Comparison of ENCODE assay signal across 11 mouse cellular contexts in the genomic region with DNA sequence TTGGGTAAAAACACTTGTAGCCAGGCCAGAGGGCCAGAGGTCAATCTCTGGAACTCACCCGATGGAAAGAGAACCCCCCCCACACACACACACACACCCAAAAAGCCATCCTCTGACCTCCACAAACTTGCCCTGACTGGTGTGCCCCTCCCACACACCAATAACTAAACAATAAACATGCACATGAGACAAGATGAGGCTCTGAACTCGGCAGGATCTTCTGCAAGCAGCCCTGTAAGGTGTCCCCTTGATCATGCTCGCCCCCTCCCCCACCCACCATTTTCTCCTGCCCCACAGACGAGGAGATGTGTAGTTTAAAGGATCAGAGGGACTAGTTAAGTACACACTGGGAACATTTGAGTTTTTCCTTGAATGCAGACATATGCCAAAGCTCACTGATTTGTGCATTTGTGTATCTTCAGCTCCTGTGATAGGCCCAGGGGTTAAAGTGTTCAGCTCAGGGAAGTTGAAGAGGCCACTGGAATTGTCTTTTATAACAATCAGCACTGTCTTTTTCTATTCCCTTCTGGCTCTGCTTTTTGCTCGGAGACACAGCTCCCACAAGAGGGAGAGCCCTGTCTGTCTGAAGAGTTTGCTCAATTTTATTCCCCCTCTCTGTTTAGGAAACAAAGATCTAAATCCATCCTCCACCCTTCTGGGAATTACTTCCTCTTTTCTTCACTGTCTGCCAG. TPM values are rescaled to one million over a fixed set of nuclear protein-coding genes. Genes with fewer than 3 reads are reported as not detected.
DNase-seq lines count a peak whose midpoint lies in the region; ATAC-seq and TF ChIP-seq lines count a peak whose summit lies in the region.
"Had no signal": no experiment of that assay in that cellular context is flagged by ENCODE, and none has a peak within 500 bp of the region (broad histone marks: within the 10 kb centered on the region; RNA-seq: fewer than 3 reads in every experiment).

No protein-coding gene starts in this region.

- no peaks in the 10 kb centered on the region for H3K9me3 ChIP-seq in lung, embryonic 14.5 days (ENCODE audit: low read depth, low read length)
- H3K9me3 ChIP-seq in intestine, embryonic 15.5 days, result no peaks in the 10 kb centered on the region
- H3K9me3 ChIP-seq in neural tube, embryonic 14.5 days (ENCODE audit: control insufficient read depth, low read length), result no peaks in the 10 kb centered on the region

- no peak overlapping the region for H3K9ac ChIP-seq in lung, embryonic 14.5 days
- no peak overlapping the region for H3K9ac ChIP-seq in intestine, embryonic 15.5 days
- H3K9ac ChIP-seq in neural tube, embryonic 14.5 days (replicated peaks; ENCODE audit: low read depth, low read length), result no peak overlapping the region

- peak overlapping the region; percentile 37 for H3K4me2 ChIP-seq in lung, embryonic 14.5 days
- 0 out of 2 replicates have a peak overlapping the region, but pooled peaks have one; percentile 16 for H3K4me2 ChIP-seq in intestine, embryonic 15.5 days (replicated peaks)
- H3K4me2 ChIP-seq in neural tube, embryonic 14.5 days (ENCODE audit: low read depth, low read length), result no peak overlapping the region

- no peaks in the 10 kb centered on the region for H3K27me3 ChIP-seq in lung, embryonic 14.5 days (ENCODE audit: insufficient read depth, low read length)
- H3K27me3 ChIP-seq in intestine, embryonic 15.5 days (replicated peaks), result no peaks in the 10 kb centered on the region
- no peaks in the 10 kb centered on the region for H3K27me3 ChIP-seq in neural tube, embryonic 14.5 days (ENCODE audit: control insufficient read depth, insufficient read depth, low read length)
- H3K27me3 ChIP-seq: megakaryocyte, embryonic 14.5 days had no signal

- no peak overlapping the region for H3K4me3 ChIP-seq in lung, embryonic 14.5 days (ENCODE audit: low read depth, low read length)
- no peak overlapping the region for H3K4me3 ChIP-seq in embryonic fibroblast, embryonic 13.5 days (ENCODE audit: insufficient read depth, low read length)
- H3K4me3 ChIP-seq in intestine, embryonic 15.5 days (replicated peaks), result no peak overlapping the region
- H3K4me3 ChIP-seq in neural tube, embryonic 14.5 days (ENCODE audit: low read depth, low read length), result no peak overlapping the region
- H3K4me3 ChIP-seq: megakaryocyte, embryonic 14.5 days had no signal

- WGBS in lung, embryonic 14.5 days, result 17% methylated on average over 5 of the region's 5 CpGs
- WGBS in intestine, embryonic 15.5 days, result 23% methylated on average over 5 of the region's 5 CpGs
- 35% methylated on average over 5 of the region's 5 CpGs for WGBS in neural tube, embryonic 14.5 days

- H3K4me1 ChIP-seq in lung, embryonic 14.5 days (ENCODE audit: insufficient read depth), result peaks cover 16% of the 10 kb centered on the region
- H3K4me1 ChIP-seq in embryonic fibroblast, embryonic 13.5 days (ENCODE audit: control insufficient read depth, insufficient read depth, low read length), result peaks cover 31% of the 10 kb centered on the region
- peaks cover 15% of the 10 kb centered on the region for H3K4me1 ChIP-seq in intestine, embryonic 15.5 days (replicated peaks)
- H3K4me1 ChIP-seq in neural tube, embryonic 14.5 days (ENCODE audit: control insufficient read depth, insufficient read depth, low read length), result peaks cover 18% of the 10 kb centered on the region; the same call in 1 of the 2 replicates

- H3K36me3 ChIP-seq in lung, embryonic 14.5 days (ENCODE audit: insufficient read depth), result peaks cover 41% of the 10 kb centered on the region
- 0 out of 2 replicates have a peak, but pooled peaks cover 6% of the 10 kb centered on the region for H3K36me3 ChIP-seq in intestine, embryonic 15.5 days
- H3K36me3 ChIP-seq in neural tube, embryonic 14.5 days (ENCODE audit: control insufficient read depth, insufficient read depth, low read length), result no peaks in the 10 kb centered on the region

- DNase-seq in lung, embryonic 14.5 days, result no peak
- no peak for DNase-seq in lung, postnatal 10 days
- no peak for DNase-seq in natural killer cell, adult 2 months (ENCODE audit: low spot score in 2 of 2)
- no peak for DNase-seq in cerebellum, adult 11 months
- no peak for DNase-seq in adrenal gland, adult 2 months

- TF ChIP-seq CTCF in lung, embryonic 14.5 days (IDR thresholded peaks at IDR 0.05; ENCODE audit: low read depth), result no peak
- TF ChIP-seq CTCF in embryonic fibroblast, embryonic 13.5 days (IDR thresholded peaks at IDR 0.05; ENCODE audit: borderline replicate concordance, insufficient read depth, low read length), result no peak

- TF ChIP-seq POLR2A in embryonic fibroblast, embryonic 13.5 days (IDR thresholded peaks at IDR 0.05; ENCODE audit: low read depth, low read length), result no peak

- ATAC-seq in lung, embryonic 14.5 days (ENCODE audit: insufficient read depth), result no peak; the same call in 1 of the 2 replicates
- ATAC-seq in intestine, embryonic 15.5 days, result no peak; the same call in 1 of the 2 replicates
- no peak; the same call in 1 of the 2 replicates for ATAC-seq in neural tube, embryonic 14.5 days (ENCODE audit: low read depth)

- peak overlapping the region; percentile 77 for H3K27ac ChIP-seq in lung, embryonic 14.5 days (ENCODE audit: low read depth)
- peak overlapping the region; percentile 91 for H3K27ac ChIP-seq in embryonic fibroblast, embryonic 13.5 days (ENCODE audit: insufficient read depth, low read length)
- H3K27ac ChIP-seq in intestine, embryonic 15.5 days, result peak overlapping the region; percentile 51
- H3K27ac ChIP-seq in neural tube, embryonic 14.5 days (ENCODE audit: low read depth, low read length), result 0 out of 2 replicates have a peak overlapping the region, but pooled peaks have one; percentile 22

RNA-seq across cellular contexts. Expression of a gene that starts 37.2 kb away (rescaled TPM):
- 460 and 502 TPM in 2 replicates for polyA plus RNA-seq in lung, embryonic 14.5 days (2014; fragmentation: Nextera tagmentation; extraction: Ambion mirVana)
- polyA plus RNA-seq in embryonic fibroblast, embryonic 13.5 days (2011; ENCODE audit: insufficient read length, low read depth, missing spikeins), result 1,166 and 1,394 TPM in 2 replicates
- 232 and 269 TPM in 2 replicates for polyA plus RNA-seq in intestine, embryonic 15.5 days (2015; fragmentation: Nextera tagmentation; extraction: Ambion mirVana)
- 62.8 and 170 TPM in 2 replicates for polyA plus RNA-seq in neural tube, embryonic 14.5 days (2014; fragmentation: Nextera tagmentation; extraction: Ambion mirVana)
- 10 to 100 TPM; 39.3 to 56.7 TPM for total RNA-seq in adrenal gland, adult 2 months (2021)
- 8.0 and 8.6 TPM in 2 replicates for polyA plus RNA-seq in adrenal gland, adult 2 months (2012; rRNA removed)

RNA-seq across cellular contexts. Expression of a gene that starts 47.1 kb away (rescaled TPM):
- polyA plus RNA-seq in lung, embryonic 14.5 days (2014; fragmentation: Nextera tagmentation; extraction: Ambion mirVana), result 0.38 and 0.46 TPM in 2 replicates
- polyA plus RNA-seq in embryonic fibroblast, embryonic 13.5 days (2011; ENCODE audit: insufficient read length, low read depth, missing spikeins), result not detected in 2 replicates
- 0.80 and 1.8 TPM in 2 replicates for polyA plus RNA-seq in intestine, embryonic 15.5 days (2015; fragmentation: Nextera tagmentation; extraction: Ambion mirVana)
- 0.37 TPM in 1 of 2 replicates, not detected in the other for polyA plus RNA-seq in neural tube, embryonic 14.5 days (2014; fragmentation: Nextera tagmentation; extraction: Ambion mirVana)
- under 1 TPM in 1 of 2 experiments, not detected in 1; 0.69 TPM for total RNA-seq in adrenal gland, adult 2 months (2021)
- polyA plus RNA-seq in adrenal gland, adult 2 months (2012; rRNA removed), result 0.24 TPM in 1 of 2 replicates, not detected in the other
- total RNA-seq: gastrocnemius, postnatal 14 days had no signal
- polyA plus RNA-seq: activated CD4-positive, CD25-positive, alpha-beta regulatory T cell, adult 4 months had no signal

RNA-seq across cellular contexts. Expression of a gene that starts 54.4 kb away (rescaled TPM):
- 73.9 and 78.4 TPM in 2 replicates for polyA plus RNA-seq in lung, embryonic 14.5 days (2014; fragmentation: Nextera tagmentation; extraction: Ambion mirVana)
- polyA plus RNA-seq in embryonic fibroblast, embryonic 13.5 days (2011; ENCODE audit: insufficient read length, low read depth, missing spikeins), result 103 and 112 TPM in 2 replicates
- 48.0 and 52.4 TPM in 2 replicates for polyA plus RNA-seq in intestine, embryonic 15.5 days (2015; fragmentation: Nextera tagmentation; extraction: Ambion mirVana)
- polyA plus RNA-seq in neural tube, embryonic 14.5 days (2014; fragmentation: Nextera tagmentation; extraction: Ambion mirVana), result 57.5 and 59.0 TPM in 2 replicates
- total RNA-seq in adrenal gland, adult 2 months (2021), result 100 to 1,000 TPM; 134 to 204 TPM
- polyA plus RNA-seq in adrenal gland, adult 2 months (2012; rRNA removed), result 29.0 and 30.5 TPM in 2 replicates

Comparison
In these comparisons a context has a peak if more than half of its experiments do, and no peak if none do; other contexts are left out.
1. H3K27ac ChIP-seq: peak in every context shown above with its lines; median percentile 91 in embryonic fibroblast, embryonic 13.5 days; 77 in lung, embryonic 14.5 days; 51 in intestine, embryonic 15.5 days; 22 in neural tube, embryonic 14.5 days.